Mouse (Mus musculus) E14TG2a.4 (cell line): Measurements from ENCODE around the gene Stx18.

Source experiments
- CTCF ChIP-seq: conservative IDR thresholded peaks from 2 replicates; pipeline ENCODE4 v1.5.1; 2014; ENCODE audit warnings: low read length
- NANOG ChIP-seq: IDR thresholded peaks from 2 replicates; pipeline ENCODE4 v1.6.1; 2014; ENCODE audit warnings: borderline replicate concordance, low read length, mixed read lengths
- POU5F1 ChIP-seq: IDR thresholded peaks from 2 replicates; pipeline ENCODE4 v1.6.1; 2014; ENCODE audit warnings: low read length, borderline replicate concordance

GRCm38 (mm10) chr5:38090111-38090510, 51.6 kb downstream of the Stx18 start:
- TF ChIP-seq CTCF (no peak), POU5F1 (no peak), NANOG (no peak)
